Mouse (Mus musculus) hindbrain, embryonic 12.5 days (tissue): ENCODE results near the gene Rufy4. TPM values are rescaled to one million over a fixed set of nuclear protein-coding genes. Genes with fewer than 3 reads are reported as not detected.
"Not testable (repeated sequence)": the region's sequence is repeated elsewhere in the genome, so short reads cannot be mapped to it uniquely, and the experiment has no call there.

Experiments used
- ATAC-seq: fragments of 200-750 bp; cut with Nextera tagmentation; 2 replicates; pipeline ENCODE4 v1.8.0; 2017; ENCODE audit warnings: moderate TSS enrichment; ENCODE audit not compliant: low FRiP score
- H3K27ac ChIP-seq: fragments of 300-500 bp; sonication (generic); 2 replicates; pipeline ENCODE4 v1.5.1; 2016; ENCODE audit warnings: mild to moderate bottlenecking
- H3K27me3 ChIP-seq: fragments of 300-500 bp; sonication (generic); 2 replicates; pipeline ENCODE4 v1.6.1; 2016; ENCODE audit warnings: mild to moderate bottlenecking
- H3K36me3 ChIP-seq: fragments of 300-500 bp; sonication (generic); 2 replicates; pipeline ENCODE4 v1.6.1; 2016; ENCODE audit warnings: mild to moderate bottlenecking
- H3K4me1 ChIP-seq: fragments of 300-500 bp; sonication (generic); 2 replicates; pipeline ENCODE4 v1.6.1; 2016
- H3K4me2 ChIP-seq: fragments of 300-500 bp; sonication (generic); replicated peaks from 2 replicates; pipeline ENCODE4 v1.6.1; 2016; ENCODE audit warnings: mild to moderate bottlenecking
- H3K4me3 ChIP-seq: fragments of 300-500 bp; sonication (generic); 2 replicates; pipeline ENCODE4 v1.5.1; 2016; ENCODE audit warnings: mild to moderate bottlenecking
- H3K9ac ChIP-seq: fragments of 300-500 bp; sonication (generic); 2 replicates; pipeline ENCODE4 v1.6.1; 2016; ENCODE audit warnings: mild to moderate bottlenecking, moderate library complexity
- H3K9me3 ChIP-seq: fragments of 300-500 bp; sonication (generic); replicated peaks from 2 replicates; pipeline ENCODE4 v1.6.1; 2016; ENCODE audit warnings: mild to moderate bottlenecking
- WGBS: fragments of 180-500 bp; shearing (Covaris S2); methylation state at CpG from one replicate; pipeline ENCODE4 v1.1.7; 2016; 5-methylcytosine and 5-hydroxymethylcytosine counted together
- polyA plus RNA-seq: library from polyadenylated mRNA; unstranded; fragments of >200 nt; fragmentation: Nextera tagmentation; extraction: Ambion mirVana; gene quantifications from 2 replicates; pipeline ENCODE4 v1.2.1, GENCODE M21; 2016

The Rufy4 gene
- polyA plus RNA-seq, 1 experiment from 2014 or later, result 0.46 TPM

DNA sequence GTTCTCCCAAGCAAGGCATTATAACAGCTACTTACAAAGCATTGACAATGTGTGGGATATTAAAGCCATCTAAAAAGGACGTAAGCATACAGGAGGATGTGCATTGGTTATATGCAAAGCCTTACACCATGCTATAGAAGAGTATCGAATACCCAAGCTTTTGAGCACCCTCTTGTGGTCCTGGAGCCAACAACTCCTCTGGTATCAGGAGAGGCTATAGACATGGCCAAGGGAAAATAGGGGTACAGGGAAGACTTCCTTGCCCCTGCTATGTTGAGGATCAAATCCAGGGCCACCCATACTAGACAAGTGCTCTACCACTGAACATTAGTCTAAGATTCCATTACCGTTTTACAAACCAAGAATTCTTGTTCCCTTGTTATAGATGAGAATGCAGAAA, 6.7 kb downstream of the Rufy4 start:
- H3K9me3 ChIP-seq, result no peaks in the 10 kb centered on the region
- H3K27ac ChIP-seq, result no peak overlapping the region
- no peak overlapping the region for H3K4me3 ChIP-seq
- no peaks in the 10 kb centered on the region for H3K36me3 ChIP-seq
- H3K9ac ChIP-seq, result no peak overlapping the region
- no peak overlapping the region for H3K4me2 ChIP-seq
- no peak for ATAC-seq
- WGBS, result 70% methylated on average over 3 of the region's 3 CpGs
- no peaks in the 10 kb centered on the region for H3K27me3 ChIP-seq
- H3K4me1 ChIP-seq, result no peaks in the 10 kb centered on the region

DNA sequence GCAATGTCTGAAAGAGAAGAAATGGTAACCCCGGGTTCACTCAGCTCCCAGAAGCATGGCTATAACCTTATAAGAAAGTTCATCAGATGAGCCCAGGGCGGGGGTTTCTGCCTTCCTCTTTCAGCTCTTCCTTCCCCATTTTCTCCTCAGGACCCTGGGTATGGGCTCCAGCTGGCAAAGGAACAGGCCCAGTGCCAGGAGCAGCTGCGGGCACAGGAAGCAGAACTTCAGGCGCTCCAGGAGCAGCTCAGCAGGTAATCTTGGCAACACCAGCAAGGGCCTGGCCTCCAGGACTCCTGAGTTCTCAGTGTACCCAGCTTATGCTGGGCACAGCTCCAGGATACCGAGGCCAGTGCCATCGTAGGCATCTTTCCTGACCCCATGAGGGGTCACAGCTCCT, 8.6 kb downstream of the Rufy4 start:
- Histone ChIP-seq H3K4me1 (no peaks in the 10 kb centered on the region), H3K27me3 (no peaks in the 10 kb centered on the region), H3K36me3 (no peaks in the 10 kb centered on the region), H3K9ac (no peak overlapping the region), H3K27ac (no peak overlapping the region), H3K4me2 (no peak overlapping the region), H3K9me3 (no peaks in the 10 kb centered on the region), H3K4me3 (no peak overlapping the region)
- WGBS, result 76% methylated on average over 6 of the region's 6 CpGs
- ATAC-seq, result no peak

DNA sequence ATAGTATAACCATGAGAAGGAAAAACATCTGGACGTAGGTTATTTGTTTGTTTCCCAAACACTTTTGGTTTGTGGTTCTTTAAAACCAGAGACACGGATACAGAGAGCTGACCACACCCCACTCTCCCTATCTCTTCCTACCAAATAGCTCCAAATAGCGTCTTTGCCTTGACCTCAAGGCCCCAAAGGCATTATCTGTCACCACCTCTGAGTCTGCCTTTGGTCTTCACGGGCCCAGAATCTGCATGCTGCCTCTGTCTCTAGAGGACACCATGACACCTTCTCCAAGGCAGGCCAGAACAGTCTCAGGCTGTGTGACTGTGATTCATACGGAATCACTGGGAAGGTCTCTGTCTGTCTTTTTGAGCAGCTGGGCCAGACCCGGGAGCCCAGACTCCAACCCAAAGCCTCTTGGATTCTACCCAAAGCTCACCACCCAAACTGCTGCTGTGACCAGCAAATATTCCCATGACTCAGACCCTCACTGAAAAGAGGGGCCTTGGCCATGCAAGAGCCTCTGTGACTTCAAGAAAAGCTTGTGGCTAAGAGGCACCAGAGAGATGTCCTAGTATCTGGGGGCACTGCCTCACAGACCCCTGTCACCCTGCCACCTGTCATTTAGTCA, 10.1 kb downstream of the Rufy4 start:
- no peak for ATAC-seq
- WGBS, result 82% methylated on average over 6 of the region's 6 CpGs

DNA sequence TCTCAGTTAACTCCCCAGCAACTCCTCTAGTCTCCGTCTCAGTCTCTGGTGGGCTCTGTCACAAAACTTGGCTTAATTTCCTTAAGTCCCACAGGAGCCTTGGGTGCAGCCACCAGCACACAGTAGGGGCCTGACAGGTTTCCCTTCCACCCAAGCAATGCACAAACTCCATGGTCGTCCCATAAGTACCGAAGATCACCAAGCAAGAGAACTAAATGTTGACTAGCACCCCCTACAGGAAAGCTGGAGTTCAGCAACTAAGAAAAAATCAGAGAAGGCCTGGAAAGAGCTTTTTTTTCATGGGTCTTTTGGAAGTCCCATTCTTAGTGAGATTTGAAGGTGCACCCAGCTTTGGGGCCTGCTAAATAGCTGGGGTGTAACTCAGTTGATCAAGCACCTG, 14.1 kb downstream of the Rufy4 start:
- ATAC-seq, result no peak
- no peak overlapping the region for H3K4me2 ChIP-seq
- 58% methylated on average over 3 of the region's 3 CpGs for WGBS
- H3K36me3 ChIP-seq, result no peaks in the 10 kb centered on the region
- H3K9me3 ChIP-seq, result no peaks in the 10 kb centered on the region
- H3K9ac ChIP-seq, result no peak overlapping the region
- H3K27ac ChIP-seq, result no peak overlapping the region
- H3K4me1 ChIP-seq, result no peaks in the 10 kb centered on the region
- H3K4me3 ChIP-seq, result no peak overlapping the region
- no peaks in the 10 kb centered on the region for H3K27me3 ChIP-seq

More for the DNA sequence above, 10.1 kb downstream of the Rufy4 start:
- H3K9ac ChIP-seq, result no peak overlapping the region
- no peak overlapping the region for H3K4me3 ChIP-seq
- H3K27ac ChIP-seq, result no peak overlapping the region
- no peaks in the 10 kb centered on the region for H3K9me3 ChIP-seq
- no peak overlapping the region for H3K4me2 ChIP-seq
- H3K36me3 ChIP-seq, result no peaks in the 10 kb centered on the region
- H3K4me1 ChIP-seq, result no peaks in the 10 kb centered on the region
- no peaks in the 10 kb centered on the region for H3K27me3 ChIP-seq

DNA sequence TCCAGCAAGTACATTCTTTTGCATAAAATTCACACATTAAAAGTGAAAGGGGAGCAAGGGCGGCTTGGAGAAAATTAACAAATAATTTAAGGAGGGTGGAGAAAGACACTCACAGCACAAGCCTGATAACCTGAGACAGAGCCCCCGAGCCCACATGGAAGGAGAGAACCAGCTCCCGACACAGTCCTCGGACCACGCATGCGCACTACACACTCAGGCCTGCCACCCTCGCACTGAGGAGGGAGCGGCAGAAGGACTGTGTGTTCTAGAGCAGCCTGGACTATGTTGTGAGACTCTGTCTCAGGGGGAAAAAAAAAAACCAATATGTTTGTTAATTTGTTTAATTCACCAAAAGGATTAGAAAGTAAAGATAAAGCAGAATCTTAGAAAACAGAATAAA, 16.4 kb downstream of the Rufy4 start:
- no peak for ATAC-seq
- H3K27ac ChIP-seq, result no peak overlapping the region
- no peaks in the 10 kb centered on the region for H3K4me1 ChIP-seq
- no peaks in the 10 kb centered on the region for H3K27me3 ChIP-seq
- 75% methylated on average over 8 of the region's 8 CpGs for WGBS
- no peak overlapping the region for H3K4me3 ChIP-seq
- H3K36me3 ChIP-seq, result no peaks in the 10 kb centered on the region
- no peaks in the 10 kb centered on the region for H3K9me3 ChIP-seq
- no peak overlapping the region for H3K4me2 ChIP-seq
- no peak overlapping the region for H3K9ac ChIP-seq

DNA sequence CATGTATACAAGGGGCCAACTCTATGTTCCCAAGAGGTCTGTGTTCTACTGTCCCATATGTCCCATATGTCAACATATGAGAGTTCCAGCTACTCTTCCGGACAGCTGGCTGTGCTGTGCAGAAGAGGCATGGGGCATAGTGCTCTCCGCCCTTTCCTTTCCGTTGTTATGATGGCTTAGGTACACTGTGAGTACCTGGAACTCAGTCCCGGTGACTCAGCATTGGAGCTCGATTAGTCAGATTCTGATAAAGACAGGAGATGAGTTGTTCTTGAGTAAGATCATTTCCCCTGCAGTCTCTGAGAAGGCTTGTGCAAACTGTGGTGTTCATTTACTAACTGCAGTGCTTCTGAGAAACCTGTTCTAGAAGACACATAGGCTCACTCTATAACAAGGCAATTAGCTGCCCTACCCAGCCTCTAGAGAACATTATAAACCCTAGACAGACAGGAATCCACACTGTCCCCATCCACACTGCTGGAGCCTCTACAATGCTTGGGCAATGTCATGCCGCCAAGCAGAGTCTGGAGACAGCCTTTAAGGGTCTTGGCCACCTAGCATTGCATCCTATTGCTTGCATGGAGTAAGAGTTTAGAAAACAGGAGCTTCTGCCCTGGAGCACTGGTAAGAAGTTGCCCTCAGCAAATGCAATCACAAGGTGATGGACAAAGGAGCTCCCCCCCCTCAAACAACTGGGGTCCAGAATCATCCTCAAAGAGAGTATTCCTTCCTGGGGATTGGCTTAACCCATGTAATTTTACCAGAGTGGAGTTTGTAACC, 24.0 kb downstream of the Rufy4 start:
- Histone ChIP-seq H3K9ac (no peak overlapping the region), H3K27ac (no peak overlapping the region), H3K4me3 (no peak overlapping the region), H3K4me1 (0 out of 2 replicates have a peak, but pooled peaks cover 2% of the 10 kb centered on the region), H3K27me3 (no peaks in the 10 kb centered on the region), H3K36me3 (no peaks in the 10 kb centered on the region), H3K4me2 (no peak overlapping the region), H3K9me3 (no peaks in the 10 kb centered on the region)
- 93% methylated on average over 6 of the region's 6 CpGs for WGBS
- ATAC-seq, result no peak

DNA sequence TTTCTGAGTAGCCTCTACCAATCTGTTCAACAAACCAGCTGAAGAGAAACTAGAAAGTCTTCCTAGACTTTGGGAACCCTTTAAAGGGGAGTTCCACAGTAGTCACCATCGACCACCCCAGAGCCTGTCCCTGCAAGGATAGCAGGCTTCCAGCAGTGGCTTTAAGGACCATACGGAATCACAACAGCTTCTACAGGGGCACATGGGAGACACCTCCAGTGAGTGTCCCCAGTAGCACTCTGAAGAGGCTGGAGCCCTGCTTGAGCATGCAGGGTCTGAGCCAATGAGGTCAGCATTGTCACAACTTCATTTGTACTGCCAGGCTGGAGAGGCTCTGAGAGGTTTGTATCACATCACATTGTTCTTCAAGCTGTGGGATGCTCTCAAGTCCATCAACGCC, 24.8 kb downstream of the Rufy4 start:
- H3K4me3 ChIP-seq, result no peak overlapping the region
- 77% methylated on average over 3 of the region's 3 CpGs for WGBS

DNA sequence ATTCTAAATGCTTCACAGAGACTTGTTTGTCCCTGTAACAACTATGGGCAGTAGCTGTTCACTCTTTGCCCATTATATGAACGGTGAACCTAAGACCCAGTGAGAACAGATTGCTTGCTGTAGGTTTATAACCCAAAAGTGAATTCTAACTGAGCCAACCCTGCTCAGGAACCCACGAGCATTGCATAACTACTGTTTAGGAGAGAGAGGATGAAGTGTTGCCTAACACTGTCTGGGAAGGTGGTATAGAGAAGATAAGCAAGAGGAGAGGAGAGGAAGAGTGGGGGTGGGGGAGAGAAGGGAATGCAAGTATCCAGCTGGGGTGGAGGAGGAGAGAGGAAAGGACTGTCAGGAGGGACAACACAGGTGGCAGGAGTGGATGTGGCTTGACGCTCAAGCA, 25.8 kb downstream of the Rufy4 start:
- WGBS, result 79% methylated on average over 3 of the region's 3 CpGs
- H3K9me3 ChIP-seq, result no peaks in the 10 kb centered on the region
- 0 out of 2 replicates have a peak, but pooled peaks cover 2% of the 10 kb centered on the region for H3K4me1 ChIP-seq
- H3K4me3 ChIP-seq, result no peak overlapping the region
- no peak overlapping the region for H3K4me2 ChIP-seq
- H3K27ac ChIP-seq, result no peak overlapping the region
- H3K27me3 ChIP-seq, result no peaks in the 10 kb centered on the region
- no peaks in the 10 kb centered on the region for H3K36me3 ChIP-seq
- no peak for ATAC-seq
- no peak overlapping the region for H3K9ac ChIP-seq

More for the DNA sequence above, 24.8 kb downstream of the Rufy4 start:
- Histone ChIP-seq H3K27me3 (no peaks in the 10 kb centered on the region), H3K9me3 (no peaks in the 10 kb centered on the region), H3K4me1 (0 out of 2 replicates have a peak, but pooled peaks cover 2% of the 10 kb centered on the region), H3K9ac (no peak overlapping the region), H3K36me3 (no peaks in the 10 kb centered on the region), H3K27ac (no peak overlapping the region), H3K4me2 (no peak overlapping the region)
- ATAC-seq, result no peak

DNA sequence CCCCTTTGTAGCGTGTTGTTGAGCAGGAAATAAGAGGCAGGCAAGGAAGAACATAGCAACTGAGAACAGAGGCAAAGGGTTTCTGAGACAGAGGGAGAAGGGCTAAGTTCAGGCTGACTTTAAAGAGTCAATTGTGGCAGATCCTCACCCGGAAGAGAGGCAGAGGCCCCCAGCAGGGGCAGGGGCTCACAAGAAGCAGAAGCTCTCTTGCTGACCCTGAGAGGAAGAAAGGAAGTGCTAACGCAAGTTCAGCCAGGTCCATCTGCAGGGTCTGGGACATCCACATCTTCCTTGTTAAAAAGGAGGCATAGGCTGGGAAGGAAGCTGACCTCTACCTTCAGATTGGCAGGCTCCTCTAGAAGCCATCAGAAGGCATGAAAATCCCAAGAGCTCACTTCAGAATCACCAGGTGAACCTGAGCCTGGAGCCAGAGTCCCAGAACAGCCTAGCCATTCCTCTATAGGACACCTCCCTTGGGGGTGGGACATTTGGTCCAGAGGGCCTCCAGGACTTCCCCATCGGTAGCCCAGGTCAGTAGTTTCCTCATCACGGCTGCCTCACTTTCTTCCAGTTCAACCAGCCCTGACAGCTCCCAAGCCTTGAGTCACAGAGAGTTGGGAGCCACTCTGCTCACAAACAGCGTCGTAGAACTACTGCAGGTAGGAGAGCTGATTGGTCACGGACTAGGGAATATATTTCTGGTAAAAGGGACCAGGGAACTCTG, 28.3 kb downstream of the Rufy4 start, which contains the start of gene Cxcr2:
Cxcr2 (plus strand) TSS at position 529 of the 724 bp plus-strand sequence.
- H3K4me2 ChIP-seq, result no peak within 1 kb of the TSS
- H3K27me3 ChIP-seq, result no peaks in the 10 kb centered on the region
- H3K36me3 ChIP-seq, result no peaks in the 10 kb centered on the region
- no peak within 1 kb of the TSS for H3K4me3 ChIP-seq
- no peak within 1 kb of the TSS for H3K9ac ChIP-seq
- WGBS, result 78% methylated on average over 8 of the region's 8 CpGs
- H3K4me1 ChIP-seq, result 0 out of 2 replicates have a peak, but pooled peaks cover 2% of the 10 kb centered on the region
- H3K9me3 ChIP-seq, result no peaks in the 10 kb centered on the region
- H3K27ac ChIP-seq, result no peak within 1 kb of the TSS
- ATAC-seq, result no peak

DNA sequence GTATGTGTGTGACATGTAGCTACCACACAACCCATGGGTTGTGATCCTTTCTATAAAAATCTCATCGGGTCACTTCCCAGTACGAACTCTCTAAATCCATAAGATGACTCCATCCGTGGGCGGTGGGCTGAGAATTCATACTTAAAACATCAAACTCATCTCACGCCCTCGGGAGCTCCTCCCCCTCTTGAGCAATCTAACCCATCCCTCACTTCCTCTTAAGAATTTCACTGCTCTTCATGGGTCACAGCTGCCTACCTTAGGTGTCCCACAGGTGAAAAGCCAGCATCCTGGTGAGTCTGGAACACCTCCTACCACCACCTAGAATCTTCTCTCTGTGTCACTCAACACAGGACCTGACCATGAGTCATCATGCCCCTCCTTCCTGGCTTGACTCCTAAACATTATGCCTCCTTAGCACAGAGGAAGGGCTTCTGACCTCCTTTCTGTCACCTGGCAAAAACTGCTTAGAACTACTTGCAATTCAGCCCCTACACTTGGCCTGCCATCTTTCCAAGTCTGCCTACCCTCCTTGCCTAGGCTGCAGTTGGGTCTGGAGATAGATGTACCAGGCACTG, 30.2 kb downstream of the Rufy4 start:
- no peak for ATAC-seq
- 0 out of 2 replicates have a peak, but pooled peaks cover 2% of the 10 kb centered on the region for H3K4me1 ChIP-seq

DNA sequence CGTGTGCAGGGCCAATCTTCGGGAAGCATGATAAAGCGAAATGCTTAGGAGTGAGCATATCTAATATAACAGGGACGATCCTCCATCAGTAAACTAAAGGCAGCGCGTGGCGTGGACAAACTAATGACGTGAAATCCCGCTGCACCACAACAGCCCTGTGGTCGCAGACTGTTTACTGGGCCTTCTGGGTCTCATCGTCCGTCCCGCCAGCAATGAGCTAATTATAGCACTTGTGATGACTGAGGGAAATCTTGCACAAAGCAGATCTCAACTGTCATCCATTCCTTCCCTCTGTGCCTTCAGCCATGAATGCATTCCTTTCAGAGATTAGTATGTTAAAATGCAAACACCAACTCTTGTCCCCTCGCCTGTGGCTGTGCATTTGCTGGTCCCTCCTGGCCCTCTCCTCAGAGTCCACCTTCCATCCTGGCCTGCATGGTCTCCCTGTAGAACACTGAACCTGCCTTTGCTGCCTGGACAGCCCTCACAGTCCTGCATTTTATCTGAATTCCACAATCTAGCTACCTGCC, 31.1 kb downstream of the Rufy4 start:
- H3K27me3 ChIP-seq, result no peaks in the 10 kb centered on the region
- no peak for ATAC-seq
- H3K4me3 ChIP-seq, result no peak overlapping the region
- no peaks in the 10 kb centered on the region for H3K36me3 ChIP-seq
- 0 out of 2 replicates have a peak, but pooled peaks cover 2% of the 10 kb centered on the region for H3K4me1 ChIP-seq
- no peaks in the 10 kb centered on the region for H3K9me3 ChIP-seq
- WGBS, result 80% methylated on average over 14 of the region's 14 CpGs
- H3K27ac ChIP-seq, result no peak overlapping the region
- H3K4me2 ChIP-seq, result no peak overlapping the region
- H3K9ac ChIP-seq, result no peak overlapping the region

More for the DNA sequence above, 30.2 kb downstream of the Rufy4 start:
- no peak overlapping the region for H3K4me3 ChIP-seq
- no peak overlapping the region for H3K4me2 ChIP-seq
- no peak overlapping the region for H3K27ac ChIP-seq
- no peaks in the 10 kb centered on the region for H3K27me3 ChIP-seq
- no peaks in the 10 kb centered on the region for H3K36me3 ChIP-seq
- no peak overlapping the region for H3K9ac ChIP-seq
- H3K9me3 ChIP-seq, result no peaks in the 10 kb centered on the region
- WGBS, result 87% methylated on average over 6 of the region's 6 CpGs

DNA sequence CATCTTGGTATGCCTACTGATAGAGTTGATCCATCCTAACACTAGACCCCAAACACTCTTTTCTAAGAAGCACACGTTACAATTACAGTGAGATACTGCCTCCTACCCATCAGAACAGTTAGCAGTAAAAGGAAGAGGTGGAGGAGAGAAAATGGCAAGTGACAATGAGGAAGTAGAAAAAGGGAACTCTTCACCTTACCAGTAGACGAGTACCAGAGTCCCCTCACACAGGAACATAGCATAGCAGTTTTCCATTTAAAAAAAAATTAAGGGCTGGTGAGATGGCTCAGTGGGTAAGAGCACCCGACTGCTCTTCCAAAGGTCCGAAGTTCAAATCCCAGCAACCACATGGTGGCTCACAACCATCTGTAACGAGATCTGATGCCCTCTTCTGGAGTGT, 34.3 kb downstream of the Rufy4 start:
- H3K9me3 ChIP-seq, H3K9ac ChIP-seq, H3K4me3 ChIP-seq, H3K4me1 ChIP-seq, H3K27me3 ChIP-seq, H3K27ac ChIP-seq, H3K36me3 ChIP-seq, ATAC-seq, H3K4me2 ChIP-seq: not testable (repeated sequence)
- WGBS, result 80% methylated on average over 5 of the region's 5 CpGs
